Mouse (Mus musculus): ENCODE results near the gene Soat2. TPM values are rescaled to one million over a fixed set of nuclear protein-coding genes. Genes with fewer than 3 reads are reported as not detected.

Gene Soat2
- polyA plus RNA-seq, 1 experiment, result 0.43 TPM

GRCm38 (mm10) chr15:102176571-102177316 lies 26.4 kb downstream of the Soat2 start:
- Histone ChIP-seq H3K4me3 (no peak overlapping the region), H3K27me3 (ENCODE audit: control insufficient read depth, insufficient read depth, insufficient read length) (no peaks in the 10 kb centered on the region), H3K4me2 (ENCODE audit: low read depth) (no peak overlapping the region), H3ac (ENCODE audit: control insufficient read depth, insufficient read length) (no peak overlapping the region), H3K79me2 (ENCODE audit: control insufficient read depth, insufficient read depth) (no peaks in the 10 kb centered on the region), H3K36me3 (ENCODE audit: control insufficient read depth, insufficient read depth) (no peaks in the 10 kb centered on the region)
- TF ChIP-seq TCF12 (IDR thresholded peaks at IDR 0.05; ENCODE audit: insufficient read depth, poor library complexity, severe bottlenecking) (no peak), CEBPB (IDR thresholded peaks at IDR 0.05; ENCODE audit: insufficient read depth, poor library complexity, severe bottlenecking) (no peak), E2F4 (IDR thresholded peaks at IDR 0.05; ENCODE audit: insufficient read depth) (no peak), MAX (IDR thresholded peaks at IDR 0.05; ENCODE audit: low read depth) (no peak), POLR2A (IDR thresholded peaks at IDR 0.05; ENCODE audit: insufficient read length, low read depth) (no peak), POLR2AphosphoS2 (IDR thresholded peaks at IDR 0.05; ENCODE audit: insufficient read length, low read depth) (no peak), TCF3 (IDR thresholded peaks at IDR 0.05; ENCODE audit: insufficient read length, low read depth) (no peak), MYOD1 (IDR thresholded peaks at IDR 0.05; ENCODE audit: control insufficient read depth in 1 of 3, insufficient read length in 2 of 3, low read depth in 2 of 3) (no peak), USF1 (IDR thresholded peaks at IDR 0.05; ENCODE audit: low read depth) (no peak), SRF (IDR thresholded peaks at IDR 0.05; ENCODE audit: control insufficient read depth, insufficient read length, low read depth) (no peak), REST (IDR thresholded peaks at IDR 0.05; ENCODE audit: insufficient read depth, insufficient read length) (no peak), MYOG (IDR thresholded peaks at IDR 0.05; ENCODE audit: control insufficient read depth in 1 of 3, insufficient read depth in 1 of 3, insufficient read length in 2 of 3, low read depth in 2 of 3) (no peak)

DNA sequence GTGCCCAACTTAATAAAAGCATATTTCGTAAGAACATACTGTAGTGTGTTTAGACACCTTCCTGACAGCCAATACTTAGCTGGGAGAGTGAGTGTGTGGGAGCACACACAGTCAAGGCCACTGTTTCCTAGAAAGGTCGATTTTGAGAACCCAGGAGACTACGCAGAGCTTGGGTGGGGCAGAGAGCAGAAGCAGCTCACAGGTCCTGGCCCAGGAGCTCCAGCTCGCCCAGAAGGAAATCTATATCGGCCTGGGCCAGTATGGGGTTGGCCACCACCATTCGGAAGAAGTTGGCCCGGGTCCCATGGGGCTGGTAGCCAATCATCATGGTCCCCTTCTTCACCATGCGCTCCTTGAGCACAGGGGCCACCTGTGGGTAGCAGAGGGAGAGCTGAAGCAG lies 27.1 kb downstream of the Soat2 start:
- H3K4me2 ChIP-seq (ENCODE audit: low read depth), result no peak overlapping the region
- TF ChIP-seq REST (IDR thresholded peaks at IDR 0.05; ENCODE audit: insufficient read depth, insufficient read length), result no peak
- TF ChIP-seq POLR2A (IDR thresholded peaks at IDR 0.05; ENCODE audit: insufficient read length, low read depth), result no peak
- TF ChIP-seq CEBPB (IDR thresholded peaks at IDR 0.05; ENCODE audit: insufficient read depth, poor library complexity, severe bottlenecking), result no peak
- TF ChIP-seq MAX (IDR thresholded peaks at IDR 0.05; ENCODE audit: low read depth), result no peak
- H3K36me3 ChIP-seq (ENCODE audit: control insufficient read depth, insufficient read depth), result no peaks in the 10 kb centered on the region
- no peaks in the 10 kb centered on the region for H3K79me2 ChIP-seq (ENCODE audit: control insufficient read depth, insufficient read depth)
- H3ac ChIP-seq (ENCODE audit: control insufficient read depth, insufficient read length), result no peak overlapping the region
- H3K4me3 ChIP-seq, result no peak overlapping the region
- no peaks in the 10 kb centered on the region for H3K27me3 ChIP-seq (ENCODE audit: control insufficient read depth, insufficient read depth, insufficient read length)

DNA sequence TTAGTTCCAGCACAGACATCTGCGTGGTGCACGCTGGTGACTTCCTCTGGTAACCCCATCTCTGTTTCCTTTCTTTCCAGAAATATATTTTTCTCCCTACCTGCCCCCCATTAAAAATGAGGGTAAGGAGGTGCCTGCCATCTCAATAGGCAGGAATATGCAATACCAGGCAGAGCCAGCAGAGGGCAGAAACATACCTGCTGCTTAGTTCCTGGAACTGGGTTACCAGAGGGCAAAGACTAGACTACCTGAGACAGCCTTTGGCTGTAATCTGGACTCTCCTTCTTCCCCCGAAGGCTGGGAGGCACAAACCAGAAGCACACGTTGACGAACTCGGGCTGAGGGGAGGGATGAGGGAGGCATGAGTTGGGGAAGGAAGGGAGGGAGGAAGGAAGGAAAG lies 28.0 kb downstream of the Soat2 start:
- Histone ChIP-seq H3K4me2 (ENCODE audit: low read depth) (no peak overlapping the region), H3ac (ENCODE audit: control insufficient read depth, insufficient read length) (no peak overlapping the region), H3K4me3 (no peak overlapping the region), H3K36me3 (ENCODE audit: control insufficient read depth, insufficient read depth) (no peaks in the 10 kb centered on the region), H3K27me3 (ENCODE audit: control insufficient read depth, insufficient read depth, insufficient read length) (no peaks in the 10 kb centered on the region), H3K79me2 (ENCODE audit: control insufficient read depth, insufficient read depth) (no peaks in the 10 kb centered on the region)
- TF ChIP-seq POLR2AphosphoS2 (IDR thresholded peaks at IDR 0.05; ENCODE audit: insufficient read length, low read depth) (no peak), MYOG (IDR thresholded peaks at IDR 0.05; ENCODE audit: control insufficient read depth in 1 of 3, insufficient read depth in 1 of 3, insufficient read length in 2 of 3, low read depth in 2 of 3) (no peak), POLR2A (IDR thresholded peaks at IDR 0.05; ENCODE audit: insufficient read length, low read depth) (no peak), MAX (IDR thresholded peaks at IDR 0.05; ENCODE audit: low read depth) (no peak), TCF12 (IDR thresholded peaks at IDR 0.05; ENCODE audit: insufficient read depth, poor library complexity, severe bottlenecking) (no peak), SRF (IDR thresholded peaks at IDR 0.05; ENCODE audit: control insufficient read depth, insufficient read length, low read depth) (no peak), TCF3 (IDR thresholded peaks at IDR 0.05; ENCODE audit: insufficient read length, low read depth) (no peak), MYOD1 (IDR thresholded peaks at IDR 0.05; ENCODE audit: control insufficient read depth in 1 of 3, insufficient read length in 2 of 3, low read depth in 2 of 3) (no peak), REST (IDR thresholded peaks at IDR 0.05; ENCODE audit: insufficient read depth, insufficient read length) (no peak), USF1 (IDR thresholded peaks at IDR 0.05; ENCODE audit: low read depth) (no peak), CEBPB (IDR thresholded peaks at IDR 0.05; ENCODE audit: insufficient read depth, poor library complexity, severe bottlenecking) (no peak), E2F4 (IDR thresholded peaks at IDR 0.05; ENCODE audit: insufficient read depth) (no peak)

GRCm38 (mm10) chr15:102179106-102179505 lies 28.8 kb downstream of the Soat2 start:
- Histone ChIP-seq H3K79me2 (ENCODE audit: control insufficient read depth, insufficient read depth) (no peaks in the 10 kb centered on the region), H3ac (ENCODE audit: control insufficient read depth, insufficient read length) (no peak overlapping the region), H3K4me2 (ENCODE audit: low read depth) (no peak overlapping the region), H3K27me3 (ENCODE audit: control insufficient read depth, insufficient read depth, insufficient read length) (no peaks in the 10 kb centered on the region), H3K4me3 (no peak overlapping the region), H3K36me3 (ENCODE audit: control insufficient read depth, insufficient read depth) (no peaks in the 10 kb centered on the region)
- TF ChIP-seq SRF (IDR thresholded peaks at IDR 0.05; ENCODE audit: control insufficient read depth, insufficient read length, low read depth) (no peak), E2F4 (IDR thresholded peaks at IDR 0.05; ENCODE audit: insufficient read depth) (no peak), USF1 (IDR thresholded peaks at IDR 0.05; ENCODE audit: low read depth) (no peak), MYOD1 (IDR thresholded peaks at IDR 0.05; ENCODE audit: control insufficient read depth in 1 of 3, insufficient read length in 2 of 3, low read depth in 2 of 3) (no peak), TCF12 (IDR thresholded peaks at IDR 0.05; ENCODE audit: insufficient read depth, poor library complexity, severe bottlenecking) (no peak), CEBPB (IDR thresholded peaks at IDR 0.05; ENCODE audit: insufficient read depth, poor library complexity, severe bottlenecking) (no peak), TCF3 (IDR thresholded peaks at IDR 0.05; ENCODE audit: insufficient read length, low read depth) (no peak), MAX (IDR thresholded peaks at IDR 0.05; ENCODE audit: low read depth) (no peak), MYOG (IDR thresholded peaks at IDR 0.05; ENCODE audit: control insufficient read depth in 1 of 3, insufficient read depth in 1 of 3, insufficient read length in 2 of 3, low read depth in 2 of 3) (no peak), POLR2A (IDR thresholded peaks at IDR 0.05; ENCODE audit: insufficient read length, low read depth) (no peak), REST (IDR thresholded peaks at IDR 0.05; ENCODE audit: insufficient read depth, insufficient read length) (no peak), POLR2AphosphoS2 (IDR thresholded peaks at IDR 0.05; ENCODE audit: insufficient read length, low read depth) (no peak)
